Comparison of ENCODE assay signal across 8 mouse cellular contexts in the genomic region with DNA sequence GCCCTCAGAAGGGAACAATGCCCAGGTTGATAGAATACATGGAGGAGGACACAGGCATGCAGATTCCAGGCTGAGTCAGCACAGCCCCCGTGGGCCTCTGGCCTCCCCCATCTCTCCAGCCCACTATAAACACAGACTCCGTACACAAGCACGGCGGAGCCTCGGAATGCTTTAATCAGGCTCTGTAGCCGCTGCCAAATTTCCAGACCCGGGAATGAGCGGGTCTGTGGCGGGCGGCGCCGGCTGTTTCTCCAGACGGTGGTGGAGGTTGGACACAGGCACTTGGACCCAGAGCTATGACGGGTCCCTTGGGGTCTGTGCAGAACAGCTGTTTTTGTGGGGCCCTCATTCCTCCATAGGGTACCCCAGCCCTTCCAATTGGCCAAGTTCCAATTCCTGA. TPM values are rescaled to one million over a fixed set of nuclear protein-coding genes. Genes with fewer than 3 reads are reported as not detected.
DNase-seq lines count a peak whose midpoint lies in the region; ATAC-seq and TF ChIP-seq lines count a peak whose summit lies in the region.

No protein-coding gene starts in this region.

- H3K27ac ChIP-seq in limb, embryonic 11.5 days (replicated peaks; ENCODE audit: low read depth, low read length): no peak overlapping the region
- no peak overlapping the region for H3K27ac ChIP-seq in limb, embryonic 10.5 days
- peak overlapping the region; percentile 65 for H3K27ac ChIP-seq in embryonic facial prominence, embryonic 14.5 days (replicated peaks; ENCODE audit: low read depth, low read length)
- no peak overlapping the region for H3K27ac ChIP-seq in lung, postnatal 0 days (ENCODE audit: low read length)
- H3K27ac ChIP-seq in hindbrain, embryonic 10.5 days: no peak overlapping the region

- no peak for TF ChIP-seq EP300 in lung, postnatal 0 days (IDR thresholded peaks at IDR 0.05)

- WGBS in limb, embryonic 11.5 days: 45% methylated on average over 14 of the region's 14 CpGs
- WGBS in limb, embryonic 10.5 days: 70% methylated on average over 14 of the region's 14 CpGs
- WGBS in embryonic facial prominence, embryonic 14.5 days: 25% methylated on average over 14 of the region's 14 CpGs
- WGBS in lung, postnatal 0 days: 22% methylated on average over 14 of the region's 14 CpGs
- WGBS in hindbrain, embryonic 10.5 days: 85% methylated on average over 14 of the region's 14 CpGs

- DNase-seq in limb, embryonic 11.5 days (ENCODE audit: low spot score): peak; percentile 29
- DNase-seq in limb, embryonic 10.5 days (ENCODE audit: low spot score): no peak
- peak; percentile 92 for DNase-seq in embryonic facial prominence, embryonic 14.5 days (ENCODE audit: low spot score)
- peak; percentile 39 to 53 for DNase-seq in heart, postnatal 14 days
- peak; percentile 48 for DNase-seq in lung, postnatal 0 days (ENCODE audit: low spot score)
- DNase-seq in spleen, postnatal 14 days (ENCODE audit: low spot score in 2 of 2): no peak
- no peak for DNase-seq in adrenal gland, postnatal 36 days
- DNase-seq in hindbrain, embryonic 10.5 days (ENCODE audit: low spot score): no peak

- ATAC-seq in limb, embryonic 11.5 days (ENCODE audit: insufficient number of reproducible peaks, low FRiP score, low TSS enrichment, low read depth): no peak
- peak; percentile 79 for ATAC-seq in embryonic facial prominence, embryonic 14.5 days (ENCODE audit: low read depth)
- peak; percentile 50 for ATAC-seq in lung, postnatal 0 days

- no peaks in the 10 kb centered on the region for H3K36me3 ChIP-seq in limb, embryonic 11.5 days (ENCODE audit: control insufficient read depth, insufficient read depth, low read length)
- peaks cover 2% of the 10 kb centered on the region; the same call in 1 of the 2 replicates for H3K36me3 ChIP-seq in limb, embryonic 10.5 days
- no peaks in the 10 kb centered on the region for H3K36me3 ChIP-seq in embryonic facial prominence, embryonic 14.5 days (ENCODE audit: control insufficient read depth, insufficient read depth, low read length)
- H3K36me3 ChIP-seq in lung, postnatal 0 days (ENCODE audit: insufficient read depth, low read length): no peaks in the 10 kb centered on the region
- H3K36me3 ChIP-seq in hindbrain, embryonic 10.5 days: no peaks in the 10 kb centered on the region

- H3K9me3 ChIP-seq in limb, embryonic 11.5 days (ENCODE audit: control insufficient read depth, low read length): no peaks in the 10 kb centered on the region
- no peaks in the 10 kb centered on the region for H3K9me3 ChIP-seq in limb, embryonic 10.5 days (replicated peaks)
- no peaks in the 10 kb centered on the region for H3K9me3 ChIP-seq in embryonic facial prominence, embryonic 14.5 days (ENCODE audit: control insufficient read depth, low read length)
- no peaks in the 10 kb centered on the region for H3K9me3 ChIP-seq in lung, postnatal 0 days (ENCODE audit: low read length)
- H3K9me3 ChIP-seq in hindbrain, embryonic 10.5 days: no peaks in the 10 kb centered on the region

- H3K4me2 ChIP-seq in limb, embryonic 11.5 days (ENCODE audit: low read depth, severe bottlenecking): no peak overlapping the region
- H3K4me2 ChIP-seq in embryonic facial prominence, embryonic 14.5 days (ENCODE audit: low read depth, low read length): 0 out of 2 replicates have a peak overlapping the region, but pooled peaks have one; percentile 8
- H3K4me2 ChIP-seq in lung, postnatal 0 days (replicated peaks; ENCODE audit: low read depth, low read length): no peak overlapping the region

- no peak overlapping the region for H3K9ac ChIP-seq in limb, embryonic 11.5 days (ENCODE audit: low read length)
- H3K9ac ChIP-seq in embryonic facial prominence, embryonic 14.5 days (ENCODE audit: low read depth, low read length): no peak overlapping the region
- H3K9ac ChIP-seq in lung, postnatal 0 days (replicated peaks; ENCODE audit: low read depth): no peak overlapping the region

- H3K4me1 ChIP-seq in limb, embryonic 11.5 days (ENCODE audit: control insufficient read depth, insufficient read depth, low read length): peaks cover 20% of the 10 kb centered on the region
- H3K4me1 ChIP-seq in limb, embryonic 10.5 days: peaks cover 55% of the 10 kb centered on the region
- peaks cover 23% of the 10 kb centered on the region for H3K4me1 ChIP-seq in embryonic facial prominence, embryonic 14.5 days (ENCODE audit: control insufficient read depth, insufficient read depth, low read length)
- H3K4me1 ChIP-seq in lung, postnatal 0 days (ENCODE audit: insufficient read depth, low read depth, low read length): no peaks in the 10 kb centered on the region
- H3K4me1 ChIP-seq in hindbrain, embryonic 10.5 days (replicated peaks): peaks cover 37% of the 10 kb centered on the region

- intact Hi-C loops in heart, postnatal 14 days (cut with DNase I): no loop called here

- H3K4me3 ChIP-seq in limb, embryonic 11.5 days (ENCODE audit: low read depth, low read length): no peak overlapping the region
- no peak overlapping the region for H3K4me3 ChIP-seq in limb, embryonic 10.5 days
- H3K4me3 ChIP-seq in embryonic facial prominence, embryonic 14.5 days (ENCODE audit: low read depth, low read length): no peak overlapping the region
- no peak overlapping the region for H3K4me3 ChIP-seq in lung, postnatal 0 days (ENCODE audit: low read depth, low read length)
- H3K4me3 ChIP-seq in hindbrain, embryonic 10.5 days: no peak overlapping the region

- no peak for TF ChIP-seq CTCF in lung, postnatal 0 days (IDR thresholded peaks at IDR 0.05)

- no peaks in the 10 kb centered on the region for H3K27me3 ChIP-seq in limb, embryonic 11.5 days (ENCODE audit: control insufficient read depth, insufficient read depth, low read length)
- H3K27me3 ChIP-seq in limb, embryonic 10.5 days (ENCODE audit: low read depth, poor library complexity, severe bottlenecking): no peaks in the 10 kb centered on the region
- H3K27me3 ChIP-seq in embryonic facial prominence, embryonic 14.5 days (replicated peaks; ENCODE audit: control insufficient read depth, insufficient read depth, low read length): no peaks in the 10 kb centered on the region
- no peaks in the 10 kb centered on the region for H3K27me3 ChIP-seq in lung, postnatal 0 days (replicated peaks; ENCODE audit: insufficient read depth, low read length)
- no peaks in the 10 kb centered on the region for H3K27me3 ChIP-seq in hindbrain, embryonic 10.5 days (ENCODE audit: insufficient read depth, poor library complexity, severe bottlenecking)

RNA-seq across cellular contexts. Expression of gene Crtc1, which starts 20.4 kb away (rescaled TPM):
- 16.6 and 19.8 TPM in 2 replicates for polyA plus RNA-seq in limb, embryonic 11.5 days (2014; fragmentation: Nextera tagmentation; extraction: Ambion mirVana)
- 20.1 and 23.2 TPM in 2 replicates for polyA plus RNA-seq in limb, embryonic 10.5 days (2016; fragmentation: Nextera tagmentation; extraction: Ambion mirVana)
- polyA plus RNA-seq in embryonic facial prominence, embryonic 14.5 days (2014; fragmentation: Nextera tagmentation; extraction: Ambion mirVana): 19.3 and 22.1 TPM in 2 replicates
- 1 to 10 TPM; 7.7 to 9.5 TPM for total RNA-seq in heart, postnatal 14 days (2021)
- polyA plus RNA-seq in lung, postnatal 0 days (2015; fragmentation: Nextera tagmentation; extraction: Ambion mirVana): 5.1 and 7.0 TPM in 2 replicates
- total RNA-seq in adrenal gland, postnatal 36 days (2021): 10 to 100 TPM; 21.8 to 25.7 TPM
- 14.8 and 16.7 TPM in 2 replicates for polyA plus RNA-seq in hindbrain, embryonic 10.5 days (2016; fragmentation: Nextera tagmentation; extraction: Ambion mirVana)

RNA-seq across cellular contexts. Expression of gene Comp, which starts 45.6 kb away (rescaled TPM):
- 0.43 and 0.50 TPM in 2 replicates for polyA plus RNA-seq in limb, embryonic 11.5 days (2014; fragmentation: Nextera tagmentation; extraction: Ambion mirVana)
- polyA plus RNA-seq in limb, embryonic 10.5 days (2016; fragmentation: Nextera tagmentation; extraction: Ambion mirVana): 0.08 and 0.35 TPM in 2 replicates
- polyA plus RNA-seq in embryonic facial prominence, embryonic 14.5 days (2014; fragmentation: Nextera tagmentation; extraction: Ambion mirVana): 9.5 and 9.9 TPM in 2 replicates
- 1 to 10 TPM; 2.4 to 3.8 TPM for total RNA-seq in heart, postnatal 14 days (2021)
- polyA plus RNA-seq in lung, postnatal 0 days (2015; fragmentation: Nextera tagmentation; extraction: Ambion mirVana): 0.13 and 0.29 TPM in 2 replicates
- not detected for total RNA-seq in adrenal gland, postnatal 36 days (2021)
- 0.27 and 0.38 TPM in 2 replicates for polyA plus RNA-seq in hindbrain, embryonic 10.5 days (2016; fragmentation: Nextera tagmentation; extraction: Ambion mirVana)

RNA-seq across cellular contexts. Expression of gene Klhl26, which starts 57.8 kb away (rescaled TPM):
- 18.9 and 21.7 TPM in 2 replicates for polyA plus RNA-seq in limb, embryonic 11.5 days (2014; fragmentation: Nextera tagmentation; extraction: Ambion mirVana)
- 24.1 and 29.0 TPM in 2 replicates for polyA plus RNA-seq in limb, embryonic 10.5 days (2016; fragmentation: Nextera tagmentation; extraction: Ambion mirVana)
- 18.7 and 21.5 TPM in 2 replicates for polyA plus RNA-seq in embryonic facial prominence, embryonic 14.5 days (2014; fragmentation: Nextera tagmentation; extraction: Ambion mirVana)
- 1 to 10 TPM; 5.5 to 6.9 TPM for total RNA-seq in heart, postnatal 14 days (2021)
- polyA plus RNA-seq in lung, postnatal 0 days (2015; fragmentation: Nextera tagmentation; extraction: Ambion mirVana): 19.0 and 21.6 TPM in 2 replicates
- 10 to 100 TPM; 23.6 to 24.4 TPM for total RNA-seq in adrenal gland, postnatal 36 days (2021)
- 18.5 and 19.1 TPM in 2 replicates for polyA plus RNA-seq in hindbrain, embryonic 10.5 days (2016; fragmentation: Nextera tagmentation; extraction: Ambion mirVana)

Comparison
In these comparisons a context has a peak if more than half of its experiments do, and no peak if none do; other contexts are left out.
1. DNase-seq: peak in limb, embryonic 11.5 days (single experiment), embryonic facial prominence, embryonic 14.5 days (single experiment), heart, postnatal 14 days (2 of 2) and lung, postnatal 0 days (single experiment); none in limb, embryonic 10.5 days (single experiment), spleen, postnatal 14 days (0 of 2), adrenal gland, postnatal 36 days (0 of 2) and hindbrain, embryonic 10.5 days (single experiment).